Mouse (Mus musculus) A20 (cell line): ENCODE data around the gene Ddx18.

Experiments
- DNase-seq: peaks from one replicate; pipeline ENCODE4 v3.0.0-alpha.2; 2011; ENCODE audit warnings: low read depth, low spot score

Gene Ddx18

DNA sequence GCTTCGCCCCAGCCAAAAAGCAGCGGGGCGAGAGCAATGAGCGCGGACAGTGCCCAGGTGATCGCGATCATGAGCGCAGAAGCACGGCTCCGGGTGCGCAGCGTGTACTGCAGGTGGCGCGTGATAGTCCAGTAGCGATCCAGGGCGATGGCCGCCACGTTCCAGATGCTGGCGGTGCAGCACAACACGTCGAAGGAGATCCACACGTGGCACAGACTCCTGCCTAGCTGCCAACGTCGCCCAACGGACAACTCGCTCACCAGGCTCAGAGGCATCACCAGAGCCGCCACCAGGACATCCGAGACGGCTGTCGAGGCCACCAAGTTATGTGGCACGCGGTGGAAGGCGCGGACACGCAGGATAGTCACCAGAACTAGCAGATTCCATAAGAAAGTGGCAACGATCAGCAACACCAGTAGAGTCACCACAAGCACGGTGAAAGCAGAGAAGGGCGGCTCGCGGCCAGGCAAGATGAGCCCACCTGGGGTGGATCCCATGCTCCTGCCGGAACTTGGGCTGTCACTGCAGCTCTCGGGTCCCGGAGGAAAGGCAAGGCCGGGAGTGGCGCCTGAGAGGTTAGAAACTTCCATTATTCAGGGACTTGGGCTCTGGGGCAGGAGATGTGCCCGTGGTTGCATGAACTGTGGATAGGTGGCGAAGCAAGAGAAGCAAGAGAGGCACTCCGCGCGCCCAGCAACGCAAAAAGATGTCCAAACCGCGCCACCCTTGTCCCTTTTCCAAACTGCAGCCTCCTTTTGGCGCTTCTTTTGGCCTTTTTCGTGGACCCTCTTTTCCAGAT, 40.0 kb downstream of the Ddx18 start:
- DNase-seq, result no peak

GRCm38 (mm10) chr1:121527061-121527460, 40.7 kb downstream of the Ddx18 start:
- no peak for DNase-seq

GRCm38 (mm10) chr1:121518609-121519008, 49.2 kb downstream of the Ddx18 start:
- DNase-seq, result no peak

DNA sequence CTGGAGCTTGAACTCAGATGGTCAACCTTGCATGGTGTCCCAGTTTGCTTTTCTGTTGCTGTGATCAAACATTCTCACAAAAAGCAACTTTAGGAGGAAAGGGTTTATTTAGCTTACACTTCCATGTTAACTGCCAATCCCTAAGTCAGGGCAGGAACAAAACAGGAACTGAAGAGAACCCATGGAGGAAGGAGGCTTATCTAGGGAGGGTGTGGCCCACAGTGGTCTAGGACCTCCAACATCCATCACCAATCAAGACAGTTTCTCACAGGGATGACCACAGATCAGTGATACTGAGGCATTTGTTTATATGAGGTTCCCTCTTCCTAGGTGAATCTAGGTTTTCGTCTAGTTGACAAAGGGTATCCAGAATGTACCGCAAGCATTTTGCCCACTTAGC, 55.8 kb downstream of the Ddx18 start:
- no peak for DNase-seq

- no peak for DNase-seq
Measured at GRCm38 (mm10) chr1:121511186-121511585, 56.6 kb downstream of the Ddx18 start.

DNA sequence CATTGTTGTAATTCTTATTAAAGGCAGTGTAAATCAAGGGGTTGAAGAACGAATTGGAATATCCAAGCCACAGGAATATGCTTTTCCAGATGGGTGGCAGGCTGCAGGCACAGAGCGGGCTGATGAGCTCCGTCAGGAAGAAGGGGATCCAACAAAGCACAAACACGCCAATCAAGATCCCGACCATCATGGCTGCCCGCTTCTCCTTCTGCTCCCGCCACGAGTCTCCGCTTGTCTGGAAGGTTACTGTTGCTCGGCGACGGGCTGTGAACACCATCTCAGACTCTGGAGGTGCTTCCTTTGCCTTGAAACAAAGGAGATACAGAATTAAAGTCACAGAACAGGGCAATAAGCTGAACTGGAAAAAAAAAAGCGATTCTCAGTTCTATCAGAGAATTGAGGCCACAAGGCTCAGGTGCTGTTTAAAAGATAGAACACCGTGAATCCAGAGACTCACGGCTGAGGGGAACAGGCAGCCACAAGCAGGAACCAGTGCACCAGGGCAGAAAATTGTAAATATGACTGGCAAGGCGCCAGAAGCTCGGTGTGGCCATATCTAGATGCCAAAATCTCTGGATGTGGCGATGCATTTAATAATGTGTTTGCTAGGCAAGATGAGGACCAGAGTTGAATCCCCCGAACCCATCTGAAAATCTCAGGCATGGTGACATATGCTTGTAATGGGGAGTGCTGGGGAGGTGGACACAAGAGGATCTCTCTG, 57.2 kb downstream of the Ddx18 start:
- DNase-seq, result no peak

GRCm38 (mm10) chr1:121508729-121509128, 59.1 kb downstream of the Ddx18 start:
- no peak for DNase-seq
